Mouse (Mus musculus) midbrain, embryonic 14.5 days (tissue): ENCODE measurements at regions not wholly inside any gene's neighbourhood (a gene's known extent, or its start where the extent isn't known, plus 50 kb on each side); places are given as distances from the start of the nearest gene placed in this dataset.
"Not testable (repeated sequence)": the region's sequence is repeated elsewhere in the genome, so short reads cannot be mapped to it uniquely, and the experiment has no call there.

Source experiments
- ATAC-seq: fragments of 200-750 bp; cut with Nextera tagmentation; 2 replicates; pipeline ENCODE4 v1.8.0; 2017; ENCODE audit warnings: moderate number of reproducible peaks, moderate library complexity; ENCODE audit not compliant: low FRiP score, low TSS enrichment
- DNase-seq: peaks from one replicate; pipeline ENCODE4 v3.0.0-alpha.2; 2015
- H3K27ac ChIP-seq: fragments of 300-500 bp; sonication (generic); replicated peaks from 2 replicates; pipeline ENCODE4 v1.5.1; 2014; ENCODE audit warnings: mild to moderate bottlenecking, low read depth, low read length, moderate library complexity
- H3K27me3 ChIP-seq: fragments of 300-500 bp; sonication (generic); 2 replicates; pipeline ENCODE4 v1.6.1; 2014; ENCODE audit warnings: low read length, control low read depth, mixed read lengths; ENCODE audit not compliant: control insufficient read depth, insufficient read depth
- H3K36me3 ChIP-seq: fragments of 300-500 bp; sonication (generic); 2 replicates; pipeline ENCODE4 v1.6.1; 2014; ENCODE audit warnings: low read length, control low read depth; ENCODE audit not compliant: control insufficient read depth, insufficient read depth
- H3K4me1 ChIP-seq: fragments of 300-500 bp; sonication (generic); 2 replicates; pipeline ENCODE4 v1.6.1; 2014; ENCODE audit warnings: mild to moderate bottlenecking, antibody characterized with exemption, low read length, control low read depth; ENCODE audit not compliant: control insufficient read depth, insufficient read depth
- H3K4me2 ChIP-seq: fragments of 300-500 bp; sonication (generic); 2 replicates; pipeline ENCODE4 v1.6.1; 2014; ENCODE audit warnings: mild to moderate bottlenecking, low read length, moderate library complexity
- H3K4me3 ChIP-seq: fragments of 300-500 bp; sonication (generic); replicated peaks from 2 replicates; pipeline ENCODE4 v1.5.1; 2014; ENCODE audit warnings: low read depth, low read length
- H3K9ac ChIP-seq: fragments of 300-500 bp; sonication (generic); replicated peaks from 2 replicates; pipeline ENCODE4 v1.6.1; 2014; ENCODE audit warnings: mild to moderate bottlenecking, low read length, moderate library complexity
- H3K9me3 ChIP-seq: fragments of 300-500 bp; sonication (generic); 2 replicates; pipeline ENCODE4 v1.6.1; 2016; ENCODE audit warnings: low read length, control low read depth, mixed read lengths; ENCODE audit not compliant: control insufficient read depth
- WGBS: fragments of 180-500 bp; shearing (Covaris S2); extraction: QIAGEN DNeasy Blood & Tissue Kit; methylation state at CpG from one replicate; pipeline ENCODE4 v1.1.7; 2014; 5-methylcytosine and 5-hydroxymethylcytosine counted together

- no peak overlapping the region for H3K4me2 ChIP-seq
- H3K9ac ChIP-seq, result no peak overlapping the region
- no peaks in the 10 kb centered on the region for H3K27me3 ChIP-seq
- no peaks in the 10 kb centered on the region for H3K4me1 ChIP-seq
- H3K27ac ChIP-seq, result no peak overlapping the region
- ATAC-seq (no peak), DNase-seq (peak; percentile 29)
- no peaks in the 10 kb centered on the region for H3K36me3 ChIP-seq
- no peak overlapping the region for H3K4me3 ChIP-seq
- WGBS, result 80% methylated on average over 9 of the region's 9 CpGs
- H3K9me3 ChIP-seq, result no peaks in the 10 kb centered on the region
Measured at GRCm38 (mm10) chr13:50964070-50964469, 136.6 kb upstream of the Spin1 start.

GRCm38 (mm10) chr13:50965041-50965440 is 135.6 kb upstream of the Spin1 start:
- H3K36me3 ChIP-seq, DNase-seq, ATAC-seq, H3K27me3 ChIP-seq, H3K4me2 ChIP-seq, H3K4me3 ChIP-seq, H3K9me3 ChIP-seq, H3K27ac ChIP-seq, H3K4me1 ChIP-seq, H3K9ac ChIP-seq: not testable (repeated sequence)
- 81% methylated on average over 7 of the region's 7 CpGs for WGBS

GRCm38 (mm10) chr13:50965678-50966077 is 135.0 kb upstream of the Spin1 start:
- 69% methylated on average over 4 of the region's 4 CpGs for WGBS
- H3K27ac ChIP-seq, result no peak overlapping the region
- H3K4me3 ChIP-seq, result no peak overlapping the region
- H3K9me3 ChIP-seq, result no peaks in the 10 kb centered on the region
- H3K9ac ChIP-seq, result no peak overlapping the region
- H3K36me3 ChIP-seq, result no peaks in the 10 kb centered on the region
- no peak for DNase-seq
- no peaks in the 10 kb centered on the region for H3K4me1 ChIP-seq
- H3K27me3 ChIP-seq, result no peaks in the 10 kb centered on the region
- no peak for ATAC-seq
- no peak overlapping the region for H3K4me2 ChIP-seq

- Histone ChIP-seq H3K36me3 (no peaks in the 10 kb centered on the region), H3K4me3 (no peak overlapping the region), H3K27ac (no peak overlapping the region), H3K9ac (no peak overlapping the region), H3K27me3 (no peaks in the 10 kb centered on the region), H3K9me3 (no peaks in the 10 kb centered on the region), H3K4me1 (no peaks in the 10 kb centered on the region), H3K4me2 (no peak overlapping the region)
- ATAC-seq (no peak), DNase-seq (no peak)
- 85% methylated on average over 2 of the region's 2 CpGs for WGBS
Measured at GRCm38 (mm10) chr13:50966826-50967225, 133.9 kb upstream of the Spin1 start.

GRCm38 (mm10) chr13:50973379-50973778 is 127.3 kb upstream of the Spin1 start:
- Histone ChIP-seq H3K9me3 (no peaks in the 10 kb centered on the region), H3K9ac (no peak overlapping the region), H3K27ac (no peak overlapping the region), H3K27me3 (no peaks in the 10 kb centered on the region), H3K4me3 (no peak overlapping the region), H3K36me3 (no peaks in the 10 kb centered on the region), H3K4me2 (no peak overlapping the region), H3K4me1 (no peaks in the 10 kb centered on the region)
- peak; percentile 40; the same call in 1 of the 2 replicates for ATAC-seq
- DNase-seq, result peak; percentile 61
- whole genome bisulfite sequencing, result 27% methylated on average over 8 of the region's 8 CpGs

- 84% methylated on average over 12 of the region's 12 CpGs for WGBS
- no peaks in the 10 kb centered on the region for H3K36me3 ChIP-seq
Measured at GRCm38 (mm10) chr13:50975306-50975920, 125.3 kb upstream of the Spin1 start.

GRCm38 (mm10) chr13:50982005-50982404 is 118.7 kb upstream of the Spin1 start:
- no peak for ATAC-seq

More at GRCm38 (mm10) chr13:50975306-50975920, 125.3 kb upstream of the Spin1 start:
- Histone ChIP-seq H3K27me3 (no peaks in the 10 kb centered on the region), H3K9ac (no peak overlapping the region), H3K9me3 (no peaks in the 10 kb centered on the region), H3K4me3 (no peak overlapping the region), H3K27ac (no peak overlapping the region), H3K4me1 (no peaks in the 10 kb centered on the region), H3K4me2 (no peak overlapping the region)
- no peak for ATAC-seq
- DNase-seq, result no peak

GRCm38 (mm10) chr13:50982990-50983389 is 117.7 kb upstream of the Spin1 start:
- Histone ChIP-seq H3K9ac (no peak overlapping the region), H3K4me3 (no peak overlapping the region), H3K27me3 (no peaks in the 10 kb centered on the region), H3K4me2 (no peak overlapping the region), H3K9me3 (no peaks in the 10 kb centered on the region), H3K36me3 (no peaks in the 10 kb centered on the region), H3K27ac (no peak overlapping the region), H3K4me1 (no peaks in the 10 kb centered on the region)
- WGBS, result 90% methylated on average over 10 of the region's 10 CpGs
- no peak for ATAC-seq
- no peak for DNase-seq

More at GRCm38 (mm10) chr13:50982005-50982404, 118.7 kb upstream of the Spin1 start:
- Histone ChIP-seq H3K4me2 (no peak overlapping the region), H3K27me3 (no peaks in the 10 kb centered on the region), H3K4me1 (no peaks in the 10 kb centered on the region), H3K9ac (no peak overlapping the region), H3K36me3 (no peaks in the 10 kb centered on the region), H3K27ac (no peak overlapping the region), H3K9me3 (no peaks in the 10 kb centered on the region), H3K4me3 (no peak overlapping the region)
- no peak for DNase-seq
- 68% methylated on average over 1 of the region's 1 CpGs for WGBS

GRCm38 (mm10) chr13:50991726-50992432 is 108.8 kb upstream of the Spin1 start:
- Histone ChIP-seq H3K9ac (no peak overlapping the region), H3K4me1 (no peaks in the 10 kb centered on the region), H3K27ac (no peak overlapping the region), H3K9me3 (no peaks in the 10 kb centered on the region), H3K4me2 (no peak overlapping the region), H3K36me3 (no peaks in the 10 kb centered on the region), H3K4me3 (no peak overlapping the region), H3K27me3 (no peaks in the 10 kb centered on the region)
- ATAC-seq (no peak), DNase-seq (no peak)
- 87% methylated on average over 9 of the region's 9 CpGs for WGBS
